Mouse (Mus musculus) forebrain, postnatal 0 days (tissue): Measurements from ENCODE around the gene Slu7. TPM values are rescaled to one million over a fixed set of nuclear protein-coding genes. Genes with fewer than 3 reads are reported as not detected.

Experiments
- ATAC-seq: fragments of 200-750 bp; cut with Nextera tagmentation; 2 replicates; pipeline ENCODE4 v1.8.0; 2017; ENCODE audit warnings: mild to moderate bottlenecking, moderate library complexity
- DNase-seq: peaks from one replicate; pipeline ENCODE4 v3.0.0-alpha.2; 2015
- H3K27ac ChIP-seq: fragments of 300-500 bp; sonication (generic); 2 replicates; pipeline ENCODE4 v1.5.1; 2014; ENCODE audit warnings: low read depth, mild to moderate bottlenecking, antibody characterized with exemption, low read length, moderate library complexity, mixed read lengths
- H3K27me3 ChIP-seq: fragments of 300-500 bp; sonication (generic); 2 replicates; pipeline ENCODE4 v1.6.1; 2014; ENCODE audit warnings: mild to moderate bottlenecking, low read length, mixed read lengths; ENCODE audit not compliant: insufficient read depth
- H3K36me3 ChIP-seq: fragments of 300-500 bp; sonication (generic); 2 replicates; pipeline ENCODE4 v1.6.1; 2014; ENCODE audit warnings: mild to moderate bottlenecking, moderate library complexity; ENCODE audit not compliant: insufficient read depth
- H3K4me1 ChIP-seq: fragments of 300-500 bp; sonication (generic); 2 replicates; pipeline ENCODE4 v1.6.1; 2014; ENCODE audit warnings: antibody characterized with exemption; ENCODE audit not compliant: insufficient read depth
- H3K4me2 ChIP-seq: fragments of 300-500 bp; sonication (generic); 2 replicates; pipeline ENCODE4 v1.6.1; 2014; ENCODE audit warnings: low read depth, mild to moderate bottlenecking, moderate library complexity
- H3K4me3 ChIP-seq: fragments of 300-500 bp; sonication (generic); 2 replicates; pipeline ENCODE4 v1.5.1; 2014; ENCODE audit warnings: low read depth, low read length, mixed read lengths
- H3K9ac ChIP-seq: fragments of 300-500 bp; sonication (generic); 2 replicates; pipeline ENCODE4 v1.6.1; 2014; ENCODE audit warnings: mild to moderate bottlenecking
- H3K9me3 ChIP-seq: fragments of 300-500 bp; sonication (generic); 2 replicates; pipeline ENCODE4 v1.6.1; 2016; ENCODE audit warnings: low read length
- CTCF ChIP-seq: sonication (generic); IDR thresholded peaks from 2 replicates; pipeline ENCODE4 v1.5.1; 2016; ENCODE audit warnings: antibody characterized with exemption, control low read depth, low read depth
- WGBS: fragments of 180-500 bp; shearing (Covaris S2); extraction: QIAGEN DNeasy Blood & Tissue Kit; methylation state at CpG from one replicate; pipeline ENCODE4 v1.1.7; 2014; 5-methylcytosine and 5-hydroxymethylcytosine counted together
- polyA plus RNA-seq: library from polyadenylated mRNA; unstranded; fragments of >200 nt; fragmentation: Nextera tagmentation; extraction: Ambion mirVana; gene quantifications from 2 replicates; pipeline ENCODE4 v1.2.1, GENCODE M21; 2015
- total RNA-seq: library from RNA; depleted of rRNA; stranded (reverse); fragments of >200 nt; gene quantifications from 2 replicates; pipeline ENCODE4 v1.2.3, GENCODE M21; 2014

Gene Slu7
- total and polyA plus RNA-seq, 2 experiments from 2014 or later, result 35.7 to 56.0 TPM

GRCm38 (mm10) chr11:43404150-43404807, 29.3 kb upstream of the Slu7 start:
- Histone ChIP-seq H3K4me1 (no peaks in the 10 kb centered on the region), H3K4me3 (no peak overlapping the region), H3K27ac (no peak overlapping the region), H3K36me3 (no peaks in the 10 kb centered on the region), H3K9me3 (peaks cover 6% of the 10 kb centered on the region; the same call in 1 of the 2 replicates), H3K27me3 (no peaks in the 10 kb centered on the region), H3K9ac (no peak overlapping the region), H3K4me2 (no peak overlapping the region)
- DNase-seq, result no peak
- no peak for TF ChIP-seq CTCF
- whole genome bisulfite sequencing, result 91% methylated on average over 15 of the region's 15 CpGs
- ATAC-seq, result no peak

GRCm38 (mm10) chr11:43408888-43409287, 24.7 kb upstream of the Slu7 start:
- H3K27me3 ChIP-seq, result no peaks in the 10 kb centered on the region
- H3K9ac ChIP-seq, result no peak overlapping the region
- peaks cover 6% of the 10 kb centered on the region; the same call in 1 of the 2 replicates for H3K9me3 ChIP-seq
- 91% methylated on average over 2 of the region's 2 CpGs for WGBS
- no peak for DNase-seq
- no peak overlapping the region for H3K4me3 ChIP-seq
- no peak for ATAC-seq
- no peak overlapping the region for H3K4me2 ChIP-seq
- no peaks in the 10 kb centered on the region for H3K36me3 ChIP-seq
- no peaks in the 10 kb centered on the region for H3K4me1 ChIP-seq
- H3K27ac ChIP-seq, result no peak overlapping the region
- no peak for TF ChIP-seq CTCF

- no peaks in the 10 kb centered on the region for H3K4me1 ChIP-seq
- no peak overlapping the region for H3K27ac ChIP-seq
- no peak overlapping the region for H3K4me3 ChIP-seq
- H3K27me3 ChIP-seq, result no peaks in the 10 kb centered on the region
- ATAC-seq (no peak), DNase-seq (no peak)
- H3K36me3 ChIP-seq, result no peaks in the 10 kb centered on the region
- 78% methylated on average over 7 of the region's 7 CpGs for WGBS
- H3K9me3 ChIP-seq, result no peaks in the 10 kb centered on the region
- TF ChIP-seq CTCF, result no peak
- H3K9ac ChIP-seq, result no peak overlapping the region
- no peak overlapping the region for H3K4me2 ChIP-seq
These were observed 23.3 kb upstream of the Slu7 start for GRCm38 (mm10) chr11:43410291-43410690.

GRCm38 (mm10) chr11:43411413-43411812, 22.1 kb upstream of the Slu7 start:
- WGBS, result 4% methylated on average over 1 of the region's 1 CpGs
- H3K9ac ChIP-seq, result no peak overlapping the region
- peak; percentile 43 for ATAC-seq

GRCm38 (mm10) chr11:43412771-43413451, 20.6 kb upstream of the Slu7 start:
- 24% methylated on average over 14 of the region's 14 CpGs for WGBS
- H3K9ac ChIP-seq, result no peak overlapping the region
- no peak overlapping the region for H3K4me2 ChIP-seq
- H3K27me3 ChIP-seq, result no peaks in the 10 kb centered on the region
- H3K9me3 ChIP-seq, result no peaks in the 10 kb centered on the region
- DNase-seq, result peak; percentile 90
- H3K4me1 ChIP-seq, result no peaks in the 10 kb centered on the region
- H3K27ac ChIP-seq, result no peak overlapping the region
- TF ChIP-seq CTCF, result peak; percentile 95
- no peak overlapping the region for H3K4me3 ChIP-seq
- ATAC-seq, result peak; percentile 82
- no peaks in the 10 kb centered on the region for H3K36me3 ChIP-seq

More at GRCm38 (mm10) chr11:43411413-43411812, 22.1 kb upstream of the Slu7 start:
- Histone ChIP-seq H3K27ac (no peak overlapping the region), H3K4me3 (no peak overlapping the region), H3K4me2 (no peak overlapping the region), H3K36me3 (no peaks in the 10 kb centered on the region), H3K4me1 (no peaks in the 10 kb centered on the region), H3K9me3 (no peaks in the 10 kb centered on the region), H3K27me3 (no peaks in the 10 kb centered on the region)
- peak; percentile 84 for TF ChIP-seq CTCF
- DNase-seq, result peak; percentile 66

GRCm38 (mm10) chr11:43417201-43417600, 16.3 kb upstream of the Slu7 start:
- Histone ChIP-seq H3K4me3 (no peak overlapping the region), H3K4me2 (no peak overlapping the region), H3K36me3 (no peaks in the 10 kb centered on the region), H3K27me3 (no peaks in the 10 kb centered on the region), H3K9ac (no peak overlapping the region), H3K27ac (no peak overlapping the region), H3K9me3 (no peaks in the 10 kb centered on the region), H3K4me1 (no peaks in the 10 kb centered on the region)
- ATAC-seq (peak; percentile 29; the same call in 1 of the 2 replicates), DNase-seq (no peak)
- no peak for TF ChIP-seq CTCF
- 53% methylated on average over 7 of the region's 7 CpGs for WGBS

- 74% methylated on average over 5 of the region's 5 CpGs for WGBS
- Histone ChIP-seq H3K4me1 (no peaks in the 10 kb centered on the region), H3K4me2 (no peak overlapping the region), H3K36me3 (no peaks in the 10 kb centered on the region), H3K27ac (no peak overlapping the region), H3K4me3 (no peak overlapping the region), H3K27me3 (no peaks in the 10 kb centered on the region), H3K9me3 (no peaks in the 10 kb centered on the region), H3K9ac (no peak overlapping the region)
- no peak for DNase-seq
- no peak for ATAC-seq
- TF ChIP-seq CTCF, result peak; percentile 64
These were observed 9.2 kb upstream of the Slu7 start for GRCm38 (mm10) chr11:43424386-43424785.
